Mouse (Mus musculus): ENCODE measurements around the gene Smad3.
A peak's percentile ranks its signal among the peaks of the same experiment; 100 is the strongest.

DNA sequence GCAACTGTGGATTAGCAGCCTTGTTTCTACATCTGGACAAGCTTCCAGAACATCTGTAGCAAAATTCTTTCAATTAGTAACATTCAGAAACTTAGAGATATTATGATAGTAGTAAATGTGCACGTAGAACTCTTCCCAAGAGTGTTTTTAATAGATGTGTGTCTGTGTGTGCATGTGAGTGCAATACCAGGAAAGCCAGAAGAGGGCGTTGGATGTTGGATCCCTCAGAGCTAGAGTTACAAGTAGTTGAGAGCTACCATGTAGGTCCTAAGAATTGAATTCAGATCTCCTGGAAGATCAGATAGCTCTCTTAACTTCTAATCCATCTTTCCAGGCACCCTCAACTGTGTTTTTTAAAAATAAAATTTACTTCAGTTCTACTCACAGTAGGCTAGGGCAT is 151.2 kb downstream of the Smad3 start:
- TF ChIP-seq CTCF (IDR thresholded peaks at IDR 0.05) (peak; percentile 46), EP300 (IDR thresholded peaks at IDR 0.05) (no peak)
